Mouse (Mus musculus) limb, embryonic 14.5 days (tissue): ENCODE measurements around the gene Vegfa. TPM values are rescaled to one million over a fixed set of nuclear protein-coding genes. Genes with fewer than 3 reads are reported as not detected.

ENCODE experiments used
- ATAC-seq: fragments of 200-750 bp; cut with Nextera tagmentation; 2 replicates; pipeline ENCODE4 v1.8.0; 2017; ENCODE audit warnings: low read depth, moderate number of reproducible peaks, moderate TSS enrichment; ENCODE audit not compliant: low FRiP score
- DNase-seq: peaks from one replicate; pipeline ENCODE4 v3.0.0-alpha.2; 2015; ENCODE audit warnings: low spot score
- H3K27ac ChIP-seq: fragments of 300-500 bp; sonication (generic); replicated peaks from 2 replicates; pipeline ENCODE4 v1.5.1; 2014; ENCODE audit warnings: low read depth, mild to moderate bottlenecking, low read length, moderate library complexity, mixed read lengths
- H3K27me3 ChIP-seq: fragments of 300-500 bp; sonication (generic); 2 replicates; pipeline ENCODE4 v1.6.1; 2014; ENCODE audit warnings: low read length, mixed read lengths; ENCODE audit not compliant: control insufficient read depth, insufficient read depth
- H3K36me3 ChIP-seq: fragments of 300-500 bp; sonication (generic); 2 replicates; pipeline ENCODE4 v1.6.1; 2014; ENCODE audit warnings: mild to moderate bottlenecking, low read length, moderate library complexity, mixed read lengths; ENCODE audit not compliant: control insufficient read depth, insufficient read depth
- H3K4me1 ChIP-seq: fragments of 300-500 bp; sonication (generic); 2 replicates; pipeline ENCODE4 v1.6.1; 2014; ENCODE audit warnings: antibody characterized with exemption, low read length, mixed read lengths; ENCODE audit not compliant: control insufficient read depth, insufficient read depth
- H3K4me2 ChIP-seq: fragments of 300-500 bp; sonication (generic); replicated peaks from 2 replicates; pipeline ENCODE4 v1.6.1; 2014; ENCODE audit warnings: low read depth, mild to moderate bottlenecking, low read length, moderate library complexity; ENCODE audit not compliant: severe bottlenecking
- H3K4me3 ChIP-seq: fragments of 300-500 bp; sonication (generic); replicated peaks from 2 replicates; pipeline ENCODE4 v1.5.1; 2014; ENCODE audit warnings: low read length
- H3K9ac ChIP-seq: fragments of 300-500 bp; sonication (generic); 2 replicates; pipeline ENCODE4 v1.6.1; 2014; ENCODE audit warnings: mild to moderate bottlenecking, low read depth, low read length, moderate library complexity; ENCODE audit not compliant: severe bottlenecking
- H3K9me3 ChIP-seq: fragments of 300-500 bp; sonication (generic); 2 replicates; pipeline ENCODE4 v1.6.1; 2016; ENCODE audit warnings: low read length; ENCODE audit not compliant: control insufficient read depth
- POLR2A ChIP-seq: fragments of 200-500 bp; IDR thresholded peaks from 2 replicates; pipeline ENCODE4 v1.8.0; 2012; ENCODE audit warnings: inconsistent platforms, mild to moderate bottlenecking, moderate library complexity, borderline replicate concordance; ENCODE audit not compliant: insufficient read depth, insufficient read length; ENCODE audit errors: extremely low read depth
- WGBS: fragments of 180-500 bp; shearing (Covaris S2); extraction: QIAGEN DNeasy Blood & Tissue Kit; methylation state at CpG from one replicate; pipeline ENCODE4 v1.1.7; 2014; 5-methylcytosine and 5-hydroxymethylcytosine counted together
- polyA plus RNA-seq, 2 experiments: library from polyadenylated mRNA; depleted of rRNA in 1 of 2; stranded (reverse) in 1 of 2; unstranded in 1 of 2; fragments of >200 nt; fragmentation: Nextera tagmentation in 1 of 2; extraction: Ambion mirVana in 1 of 2; gene quantifications; 2 replicates each; pipeline versions ENCODE4 v1.2.1 to v1.2.3; 2012 to 2014

Gene Vegfa
- polyA plus RNA-seq, 2 experiments: 5.3 to 306 TPM

GRCm38 (mm10) chr17:45974461-45974860, 57.7 kb downstream of the Vegfa start:
- 33% methylated on average over 7 of the region's 7 CpGs for WGBS
- Histone ChIP-seq H3K4me3 (no peak overlapping the region), H3K4me1 (0 out of 2 replicates have a peak, but pooled peaks cover 4% of the 10 kb centered on the region), H3K9ac (no peak overlapping the region), H3K4me2 (no peak overlapping the region), H3K27ac (no peak overlapping the region), H3K36me3 (no peaks in the 10 kb centered on the region), H3K9me3 (no peaks in the 10 kb centered on the region), H3K27me3 (no peaks in the 10 kb centered on the region)
- DNase-seq (no peak), ATAC-seq (no peak)
- no peak for TF ChIP-seq POLR2A

GRCm38 (mm10) chr17:45973214-45973613, 59.0 kb downstream of the Vegfa start:
- DNase-seq (no peak), ATAC-seq (no peak)
- Histone ChIP-seq H3K4me3 (no peak overlapping the region), H3K36me3 (no peaks in the 10 kb centered on the region), H3K4me2 (no peak overlapping the region), H3K27me3 (no peaks in the 10 kb centered on the region), H3K4me1 (no peaks in the 10 kb centered on the region), H3K27ac (no peak overlapping the region), H3K9me3 (no peaks in the 10 kb centered on the region), H3K9ac (no peak overlapping the region)
- no peak for TF ChIP-seq POLR2A
- 92% methylated on average over 7 of the region's 7 CpGs for WGBS

- no peak overlapping the region for H3K27ac ChIP-seq
- H3K9ac ChIP-seq: no peak overlapping the region
- ATAC-seq: no peak
- H3K4me3 ChIP-seq: no peak overlapping the region
- no peak overlapping the region for H3K4me2 ChIP-seq
- no peak for DNase-seq
- no peaks in the 10 kb centered on the region for H3K36me3 ChIP-seq
- no peak for TF ChIP-seq POLR2A
- no peaks in the 10 kb centered on the region for H3K9me3 ChIP-seq
- WGBS: 83% methylated on average over 7 of the region's 7 CpGs
- peaks cover 5% of the 10 kb centered on the region for H3K4me1 ChIP-seq
- H3K27me3 ChIP-seq: no peaks in the 10 kb centered on the region
Observed at GRCm38 (mm10) chr17:45972405-45972804, 59.8 kb downstream of the Vegfa start.

GRCm38 (mm10) chr17:45971800-45972199, 60.4 kb downstream of the Vegfa start:
- 85% methylated on average over 6 of the region's 6 CpGs for WGBS
- no peaks in the 10 kb centered on the region for H3K27me3 ChIP-seq

DNA sequence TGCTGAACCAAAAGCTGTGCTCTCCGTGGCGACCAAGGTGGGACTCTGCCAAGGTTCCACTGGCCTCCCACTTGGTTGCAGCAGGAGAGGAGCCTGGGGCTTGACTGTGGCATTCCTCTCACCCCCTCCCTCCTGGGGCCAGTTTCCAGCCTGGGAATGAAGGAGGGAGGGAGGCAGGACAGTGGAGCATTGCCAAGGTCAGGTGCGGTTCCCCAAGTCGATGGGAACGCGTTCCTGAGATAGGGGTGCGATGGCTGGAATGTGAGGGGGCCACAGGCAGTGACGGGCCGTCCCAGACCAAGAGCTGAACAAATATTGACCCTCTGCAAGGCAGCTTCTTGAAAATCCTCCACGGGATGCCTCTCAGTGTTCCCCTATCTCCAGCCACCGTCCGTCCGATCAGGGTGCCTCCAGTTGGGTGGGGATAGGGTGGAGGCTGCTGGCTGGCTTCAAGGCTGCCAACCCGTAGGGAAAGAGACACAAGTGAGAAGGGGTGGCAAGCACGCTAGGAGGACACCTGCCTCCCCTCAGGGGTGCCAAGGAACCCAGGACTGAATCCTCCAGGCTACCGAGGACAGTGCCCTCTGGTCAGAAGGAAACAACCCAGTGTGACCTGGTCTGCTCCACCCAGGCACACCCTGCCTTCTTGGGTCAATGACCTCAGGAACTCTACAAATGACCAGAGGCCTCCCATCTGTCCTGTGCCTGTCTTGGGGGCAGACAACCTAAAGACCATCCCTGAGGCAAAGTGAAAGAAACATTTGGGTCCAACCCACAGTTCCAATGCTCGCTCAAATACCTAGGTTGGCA, 61.2 kb downstream of the Vegfa start:
- H3K9ac ChIP-seq: no peak overlapping the region
- H3K27me3 ChIP-seq: no peaks in the 10 kb centered on the region
- ATAC-seq (no peak), DNase-seq (no peak)
- no peak for TF ChIP-seq POLR2A
- no peak overlapping the region for H3K4me2 ChIP-seq
- H3K4me1 ChIP-seq: peaks cover 6% of the 10 kb centered on the region
- no peak overlapping the region for H3K27ac ChIP-seq
- no peaks in the 10 kb centered on the region for H3K36me3 ChIP-seq
- no peak overlapping the region for H3K4me3 ChIP-seq
- WGBS: 76% methylated on average over 17 of the region's 17 CpGs
- H3K9me3 ChIP-seq: no peaks in the 10 kb centered on the region

More at GRCm38 (mm10) chr17:45971800-45972199, 60.4 kb downstream of the Vegfa start:
- no peaks in the 10 kb centered on the region for H3K36me3 ChIP-seq
- no peak for DNase-seq
- no peak overlapping the region for H3K4me2 ChIP-seq
- no peak overlapping the region for H3K27ac ChIP-seq
- no peaks in the 10 kb centered on the region for H3K9me3 ChIP-seq
- ATAC-seq: no peak
- no peak overlapping the region for H3K9ac ChIP-seq
- no peak for TF ChIP-seq POLR2A
- H3K4me1 ChIP-seq: peaks cover 6% of the 10 kb centered on the region
- no peak overlapping the region for H3K4me3 ChIP-seq
